Mouse (Mus musculus): ENCODE data around the gene Capn3. TPM values are rescaled to one million over a fixed set of nuclear protein-coding genes. Genes with fewer than 3 reads are reported as not detected.

Capn3 gene
- polyA plus RNA-seq, 1 experiment from 2014 or later, result 0.89 TPM

DNA sequence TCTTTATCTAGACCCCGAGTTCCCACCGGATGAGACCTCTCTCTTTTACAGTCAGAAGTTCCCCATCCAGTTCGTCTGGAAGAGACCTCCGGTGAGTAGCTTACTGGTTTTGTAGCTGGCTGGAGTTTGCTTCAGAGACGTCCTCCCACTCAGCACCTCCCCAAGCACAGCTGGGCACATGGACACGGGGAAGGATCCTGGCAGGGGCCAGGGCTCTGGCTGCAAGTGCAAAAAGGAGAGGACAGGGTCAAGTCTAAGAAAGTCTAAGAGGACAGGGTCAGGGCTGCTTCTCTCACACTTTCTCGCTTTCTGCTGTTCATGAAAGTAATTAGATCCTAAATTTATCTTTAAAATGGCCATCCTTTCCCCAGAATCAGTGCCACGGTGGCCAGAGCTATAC is 8.3 kb downstream of the Capn3 start:
- Histone ChIP-seq H3K4me2 (replicated peaks) (no peak overlapping the region), H3K9me3 (no peaks in the 10 kb centered on the region), H3K27ac (no peak overlapping the region), H3K36me3 (no peaks in the 10 kb centered on the region), H3K9ac (no peak overlapping the region), H3K4me3 (replicated peaks) (no peak overlapping the region), H3K27me3 (replicated peaks) (no peaks in the 10 kb centered on the region), H3K4me1 (replicated peaks) (no peaks in the 10 kb centered on the region)
- WGBS, result 73% methylated on average over 8 of the region's 8 CpGs
- no peak for ATAC-seq

DNA sequence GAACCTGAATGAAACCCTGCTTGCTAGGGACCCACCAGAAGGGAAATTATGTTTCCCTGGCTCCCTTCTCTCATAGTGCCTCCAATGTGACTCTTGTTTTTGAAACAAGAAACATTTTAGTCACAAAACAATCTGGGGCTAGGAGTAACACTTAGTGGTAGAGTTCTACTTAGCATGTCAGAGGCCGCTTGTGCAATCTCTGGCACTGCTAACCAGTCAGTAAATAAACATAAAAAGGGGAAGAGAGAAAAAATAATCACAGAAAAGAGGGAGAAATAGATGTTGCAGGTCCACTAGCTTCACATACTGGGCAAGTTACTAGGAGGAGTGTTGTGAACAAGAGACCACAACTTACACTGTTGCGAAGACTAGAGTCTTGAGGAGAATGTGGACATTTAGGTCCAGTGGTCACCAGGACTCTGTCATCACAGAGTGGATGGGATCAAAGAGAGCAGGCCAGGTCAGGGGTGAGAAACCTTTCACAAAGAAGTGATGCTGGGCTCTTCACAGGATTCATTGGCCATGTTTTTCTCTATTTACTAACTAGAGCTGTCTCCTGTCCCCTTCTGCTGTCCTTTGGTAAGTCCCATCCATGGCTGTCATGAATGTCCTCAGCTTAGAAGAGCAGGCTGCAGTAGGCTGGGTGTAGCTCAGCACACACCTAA is 9.0 kb downstream of the Capn3 start:
- H3K27me3 ChIP-seq (replicated peaks), result no peaks in the 10 kb centered on the region
- no peaks in the 10 kb centered on the region for H3K9me3 ChIP-seq
- H3K4me1 ChIP-seq (replicated peaks), result no peaks in the 10 kb centered on the region
- H3K9ac ChIP-seq, result no peak overlapping the region
- ATAC-seq, result no peak
- WGBS, result 94% methylated on average over 2 of the region's 2 CpGs
- no peak overlapping the region for H3K4me2 ChIP-seq (replicated peaks)
- H3K4me3 ChIP-seq (replicated peaks), result no peak overlapping the region
- no peak overlapping the region for H3K27ac ChIP-seq
- no peaks in the 10 kb centered on the region for H3K36me3 ChIP-seq

DNA sequence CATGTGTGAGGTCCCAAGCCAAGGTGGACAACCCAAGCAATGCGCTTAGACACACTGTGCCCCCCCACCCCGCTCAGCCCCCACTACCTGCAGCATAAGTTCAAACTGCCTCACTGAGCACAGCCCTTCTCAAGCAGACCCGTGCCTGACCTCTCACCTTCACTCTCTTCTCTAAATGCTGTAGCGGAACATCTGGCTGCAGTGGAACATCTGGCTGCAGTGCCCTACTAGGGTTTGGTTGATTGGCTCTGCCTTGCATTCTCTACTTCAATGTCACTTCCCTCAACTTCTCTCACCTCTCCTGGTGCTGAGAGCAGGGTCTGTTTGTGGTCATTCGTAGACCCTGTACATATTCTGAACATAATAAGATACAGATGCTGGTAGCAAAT is 9.6 kb downstream of the Capn3 start:
- Histone ChIP-seq H3K27me3 (replicated peaks) (no peaks in the 10 kb centered on the region), H3K4me2 (replicated peaks) (no peak overlapping the region), H3K4me3 (replicated peaks) (no peak overlapping the region), H3K9ac (no peak overlapping the region), H3K4me1 (replicated peaks) (no peaks in the 10 kb centered on the region), H3K27ac (no peak overlapping the region), H3K9me3 (no peaks in the 10 kb centered on the region), H3K36me3 (no peaks in the 10 kb centered on the region)
- WGBS, result 73% methylated on average over 5 of the region's 5 CpGs
- ATAC-seq, result no peak

DNA sequence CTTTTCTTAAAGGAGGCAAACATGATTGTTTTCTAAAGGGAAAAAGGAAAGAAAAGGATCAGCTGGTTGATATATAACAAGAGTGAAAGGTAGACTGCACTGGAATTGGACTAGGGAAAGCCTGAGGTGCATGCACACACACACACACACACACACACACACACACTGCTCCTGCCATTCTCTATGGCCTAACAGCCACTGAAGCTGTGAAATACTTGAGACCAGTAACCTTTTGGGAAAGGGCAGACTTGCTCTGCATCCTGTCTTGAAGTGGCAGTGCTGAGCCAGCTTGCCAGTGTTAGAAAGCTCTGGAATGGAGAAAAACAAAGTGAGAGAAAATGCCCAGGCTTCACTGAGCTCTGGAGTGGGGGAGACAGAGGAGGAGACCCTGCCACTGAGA is 12.2 kb downstream of the Capn3 start:
- no peak overlapping the region for H3K27ac ChIP-seq
- H3K4me2 ChIP-seq (replicated peaks), result no peak overlapping the region
- no peak overlapping the region for H3K9ac ChIP-seq
- no peaks in the 10 kb centered on the region for H3K9me3 ChIP-seq
- H3K4me1 ChIP-seq (replicated peaks), result no peaks in the 10 kb centered on the region
- no peaks in the 10 kb centered on the region for H3K36me3 ChIP-seq
- no peak for ATAC-seq
- H3K4me3 ChIP-seq (replicated peaks), result no peak overlapping the region
- H3K27me3 ChIP-seq (replicated peaks), result no peaks in the 10 kb centered on the region

DNA sequence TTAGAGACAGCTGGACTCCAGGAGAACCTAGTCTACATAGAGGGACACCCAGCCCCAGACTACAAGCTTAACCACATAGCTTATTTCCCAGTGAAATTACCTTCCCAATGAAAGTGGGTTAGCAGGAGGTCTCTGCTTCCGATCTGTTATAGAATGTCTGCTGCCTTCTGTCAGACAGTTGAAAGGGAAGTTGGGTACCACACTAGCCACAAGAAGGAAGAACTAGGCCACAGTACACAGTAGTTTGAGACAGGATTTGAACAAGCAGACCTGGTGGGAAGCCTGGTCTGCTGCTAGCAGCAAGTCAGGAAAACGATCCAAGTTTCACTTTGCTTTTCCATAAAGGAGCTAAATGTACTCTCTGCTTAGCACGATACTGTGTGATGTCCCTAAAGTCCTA is 13.4 kb downstream of the Capn3 start:
- WGBS, result 92% methylated on average over 3 of the region's 3 CpGs
- H3K4me1 ChIP-seq (replicated peaks), result no peaks in the 10 kb centered on the region
- no peak overlapping the region for H3K27ac ChIP-seq
- no peak overlapping the region for H3K4me2 ChIP-seq (replicated peaks)
- no peaks in the 10 kb centered on the region for H3K36me3 ChIP-seq
- H3K9me3 ChIP-seq, result no peaks in the 10 kb centered on the region
- ATAC-seq, result no peak
- no peak overlapping the region for H3K9ac ChIP-seq
- no peak overlapping the region for H3K4me3 ChIP-seq (replicated peaks)
- no peaks in the 10 kb centered on the region for H3K27me3 ChIP-seq (replicated peaks)

DNA sequence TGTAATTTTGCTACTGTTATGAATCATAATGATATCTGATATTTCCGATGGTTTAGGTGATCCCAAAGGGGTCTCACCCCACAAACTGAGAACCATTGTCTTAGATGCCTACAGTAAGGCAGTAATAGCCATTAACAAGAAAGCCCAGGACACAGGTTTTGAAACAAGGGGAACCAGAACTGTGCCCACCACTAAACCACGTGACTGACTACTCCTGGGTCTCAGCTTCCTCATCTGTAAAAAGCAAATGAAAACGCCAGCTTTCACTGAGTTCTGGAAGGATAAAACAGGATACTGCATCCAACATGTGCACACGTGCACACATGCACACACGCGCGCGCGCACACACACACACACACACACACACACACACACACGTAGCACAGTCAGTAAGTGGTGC is 13.9 kb downstream of the Capn3 start:
- Histone ChIP-seq H3K27ac (no peak overlapping the region), H3K9ac (no peak overlapping the region), H3K4me2 (replicated peaks) (no peak overlapping the region), H3K9me3 (no peaks in the 10 kb centered on the region), H3K4me1 (replicated peaks) (no peaks in the 10 kb centered on the region), H3K4me3 (replicated peaks) (no peak overlapping the region), H3K27me3 (replicated peaks) (no peaks in the 10 kb centered on the region), H3K36me3 (no peaks in the 10 kb centered on the region)
- ATAC-seq, result no peak
- WGBS, result 92% methylated on average over 10 of the region's 10 CpGs

DNA sequence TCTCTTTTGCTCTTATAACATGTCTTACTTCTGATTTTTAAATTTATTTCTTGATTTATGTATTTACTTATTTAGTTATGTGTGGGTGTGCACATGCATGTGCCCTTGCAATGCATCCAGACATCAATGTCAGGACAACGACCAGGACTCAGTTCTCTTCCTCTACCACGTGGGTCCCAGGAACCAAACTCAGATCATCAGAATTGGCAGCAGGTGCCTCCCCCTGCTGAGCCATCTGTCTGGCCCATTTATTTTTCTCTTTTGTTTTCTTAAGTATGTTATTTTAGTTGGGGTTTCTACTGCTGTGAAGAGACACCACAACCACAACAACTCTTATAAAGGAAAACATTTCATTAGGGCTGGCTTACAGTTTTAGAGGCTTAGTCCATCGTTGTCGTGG is 15.0 kb downstream of the Capn3 start:
- H3K9me3 ChIP-seq, result no peaks in the 10 kb centered on the region
- no peaks in the 10 kb centered on the region for H3K36me3 ChIP-seq
- H3K9ac ChIP-seq, result no peak overlapping the region
- no peak overlapping the region for H3K27ac ChIP-seq
- H3K27me3 ChIP-seq (replicated peaks), result no peaks in the 10 kb centered on the region
- no peak overlapping the region for H3K4me2 ChIP-seq (replicated peaks)
- 73% methylated on average over 4 of the region's 4 CpGs for WGBS
- ATAC-seq, result no peak
- no peaks in the 10 kb centered on the region for H3K4me1 ChIP-seq (replicated peaks)
- no peak overlapping the region for H3K4me3 ChIP-seq (replicated peaks)

DNA sequence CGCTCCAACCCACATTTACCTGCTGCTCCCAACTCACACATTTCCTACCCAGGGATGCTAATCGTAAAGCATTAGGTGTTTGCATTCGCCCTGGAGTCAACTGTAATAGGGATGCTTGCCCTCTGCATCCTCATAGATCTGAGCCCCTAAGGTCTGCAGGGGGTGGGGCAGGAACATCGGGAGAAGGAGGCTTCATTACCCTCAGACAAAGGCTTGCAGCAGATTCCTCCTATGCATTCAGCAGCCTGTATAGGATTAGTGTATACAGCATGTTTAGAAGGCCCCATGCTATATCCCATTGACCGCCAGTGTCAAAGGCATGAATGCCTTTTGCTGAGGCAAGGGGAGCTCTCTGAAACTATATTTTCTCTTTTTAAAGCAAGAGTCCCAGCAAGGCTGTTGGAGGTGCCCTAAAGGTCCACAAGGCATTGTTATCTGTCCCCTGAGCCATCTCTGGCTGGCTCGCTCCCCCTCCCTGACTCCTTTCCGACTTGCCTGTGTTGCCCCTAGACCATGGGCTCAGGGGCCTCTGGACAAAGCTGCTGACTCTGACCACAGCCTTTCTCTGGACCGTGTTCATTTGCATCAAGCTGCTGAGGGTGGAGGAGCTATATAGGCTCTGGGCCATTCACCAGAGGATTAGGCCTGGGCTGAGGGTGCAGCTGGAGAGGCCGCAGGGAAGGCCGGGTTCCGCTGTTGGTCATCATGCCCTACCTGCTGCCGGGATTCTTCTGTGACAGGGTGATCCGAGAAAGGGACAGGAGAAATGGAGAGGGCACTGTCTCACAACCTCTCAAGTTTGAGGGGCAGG is 20.7 kb downstream of the Capn3 start:
- Histone ChIP-seq H3K4me1 (replicated peaks) (no peaks in the 10 kb centered on the region), H3K27me3 (replicated peaks) (no peaks in the 10 kb centered on the region), H3K27ac (no peak overlapping the region), H3K9ac (no peak overlapping the region), H3K36me3 (no peaks in the 10 kb centered on the region), H3K9me3 (no peaks in the 10 kb centered on the region), H3K4me2 (replicated peaks) (no peak overlapping the region), H3K4me3 (replicated peaks) (no peak overlapping the region)
- no peak for ATAC-seq
- 83% methylated on average over 13 of the region's 13 CpGs for WGBS

DNA sequence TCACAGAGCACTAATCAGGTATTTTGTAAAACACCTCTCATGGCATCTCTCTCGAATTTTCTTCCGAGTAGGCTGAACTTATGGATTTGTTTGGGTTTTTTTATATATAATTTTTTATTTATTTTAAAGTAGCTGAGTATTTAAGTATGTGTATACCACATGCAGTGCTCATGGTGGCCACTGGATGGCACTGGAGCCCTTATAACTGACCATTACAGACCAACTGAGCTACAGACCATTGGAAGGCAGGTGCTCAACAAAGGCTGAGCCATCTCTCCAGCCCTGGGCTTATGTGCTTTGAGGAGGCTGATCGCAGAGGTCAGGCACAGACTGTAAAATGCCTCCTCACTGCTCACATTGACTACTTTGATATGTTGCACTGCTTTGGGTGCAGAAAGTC is 22.8 kb downstream of the Capn3 start:
- no peaks in the 10 kb centered on the region for H3K36me3 ChIP-seq
- H3K4me3 ChIP-seq (replicated peaks), result no peak overlapping the region
- H3K9me3 ChIP-seq, result no peaks in the 10 kb centered on the region
- H3K27me3 ChIP-seq (replicated peaks), result no peaks in the 10 kb centered on the region
- H3K4me1 ChIP-seq (replicated peaks), result no peaks in the 10 kb centered on the region
- no peak for ATAC-seq
- no peak overlapping the region for H3K4me2 ChIP-seq (replicated peaks)
- H3K9ac ChIP-seq, result no peak overlapping the region
- no peak overlapping the region for H3K27ac ChIP-seq
- WGBS, result 52% methylated on average over 3 of the region's 3 CpGs

DNA sequence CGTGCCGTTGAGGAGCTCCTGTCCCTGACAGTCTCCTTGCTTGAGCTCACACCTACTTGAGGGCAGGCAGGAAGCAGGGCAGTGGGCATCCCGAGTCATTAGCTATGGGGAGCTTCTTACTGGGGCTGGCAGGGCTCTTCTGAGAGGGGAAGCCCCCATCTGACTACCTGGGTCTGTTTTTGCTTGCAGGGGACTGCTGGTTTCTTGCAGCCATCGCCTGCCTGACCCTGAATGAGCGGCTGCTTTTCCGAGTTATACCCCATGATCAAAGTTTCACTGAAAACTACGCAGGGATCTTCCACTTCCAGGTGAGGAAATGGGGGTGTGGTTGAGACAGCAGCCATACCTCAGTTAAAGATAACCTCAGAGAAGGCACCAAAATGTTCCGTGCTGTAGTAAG is 26.1 kb downstream of the Capn3 start:
- no peak for ATAC-seq
- Histone ChIP-seq H3K4me1 (replicated peaks) (no peaks in the 10 kb centered on the region), H3K9me3 (no peaks in the 10 kb centered on the region), H3K9ac (no peak overlapping the region), H3K4me2 (replicated peaks) (no peak overlapping the region), H3K27me3 (replicated peaks) (no peaks in the 10 kb centered on the region), H3K4me3 (replicated peaks) (no peak overlapping the region), H3K36me3 (no peaks in the 10 kb centered on the region), H3K27ac (no peak overlapping the region)
- 57% methylated on average over 8 of the region's 8 CpGs for WGBS

DNA sequence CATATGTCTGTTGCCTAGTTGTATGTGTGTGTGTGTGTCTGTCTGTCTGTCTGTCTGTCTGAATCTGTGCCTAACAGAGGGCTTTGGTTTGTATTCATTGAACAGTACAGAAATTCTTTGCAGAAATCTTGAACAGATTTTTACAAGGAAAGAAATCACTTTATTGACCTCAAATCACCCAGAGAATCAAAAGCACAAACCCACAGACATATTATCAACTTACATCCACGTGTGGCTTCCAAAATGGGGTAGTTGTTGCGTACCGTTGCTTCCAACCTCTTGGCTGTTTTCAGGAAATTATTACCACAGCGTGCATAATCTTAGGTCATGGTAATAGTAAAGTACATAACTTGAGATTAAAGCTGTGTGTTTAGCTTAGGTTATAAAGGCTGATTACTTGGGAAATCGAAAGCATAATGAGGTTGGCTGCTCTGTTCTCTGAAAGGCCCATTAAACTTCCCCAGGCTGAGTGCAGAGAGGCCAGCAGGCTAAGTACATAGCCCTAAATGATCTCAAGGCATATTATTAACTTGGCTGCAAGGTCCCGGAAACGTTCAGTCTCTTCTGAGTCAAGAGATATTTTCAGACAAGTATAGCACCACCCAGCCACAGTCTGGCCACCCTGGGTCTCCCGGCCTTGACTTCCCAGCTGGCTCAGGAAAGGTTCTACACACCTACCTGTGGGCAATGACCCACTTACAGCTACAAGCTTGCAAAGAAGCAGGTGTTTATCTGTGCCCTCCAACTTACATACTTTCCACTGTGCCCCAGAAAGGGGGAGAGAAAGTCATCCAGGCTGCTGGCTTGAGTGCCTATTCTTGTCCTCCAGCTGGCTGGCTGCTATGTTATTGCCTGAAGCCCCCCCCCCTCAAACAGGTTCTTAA is 26.9 kb downstream of the Capn3 start:
- H3K27me3 ChIP-seq (replicated peaks), result no peaks in the 10 kb centered on the region
- H3K9ac ChIP-seq, result no peak overlapping the region
- 58% methylated on average over 8 of the region's 8 CpGs for WGBS
- no peaks in the 10 kb centered on the region for H3K9me3 ChIP-seq
- peak; percentile 89 for ATAC-seq
- no peaks in the 10 kb centered on the region for H3K36me3 ChIP-seq
- no peak overlapping the region for H3K4me3 ChIP-seq (replicated peaks)
- 0 out of 2 replicates have a peak overlapping the region, but pooled peaks have one; percentile 4 for H3K27ac ChIP-seq
- H3K4me1 ChIP-seq (replicated peaks), result no peaks in the 10 kb centered on the region
- H3K4me2 ChIP-seq (replicated peaks), result 0 out of 2 replicates have a peak overlapping the region, but pooled peaks have one; percentile 0

DNA sequence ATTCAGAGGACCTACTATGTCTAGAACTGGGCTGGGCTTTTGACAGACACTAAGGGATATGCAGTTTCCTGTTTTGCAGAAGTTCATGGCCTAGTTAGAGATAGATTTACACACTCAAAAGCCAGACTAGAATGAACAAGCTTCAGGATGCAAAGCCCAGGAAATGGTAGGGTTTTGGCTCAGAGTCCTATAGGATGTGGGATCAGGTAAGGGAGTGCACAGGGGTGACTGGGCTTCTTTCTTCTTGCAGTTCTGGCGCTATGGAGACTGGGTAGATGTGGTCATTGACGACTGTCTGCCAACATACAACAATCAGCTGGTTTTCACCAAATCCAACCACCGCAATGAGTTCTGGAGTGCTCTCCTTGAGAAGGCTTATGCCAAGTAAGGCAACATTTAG is 28.4 kb downstream of the Capn3 start:
- 86% methylated on average over 3 of the region's 3 CpGs for WGBS
- Histone ChIP-seq H3K27me3 (replicated peaks) (no peaks in the 10 kb centered on the region), H3K4me3 (replicated peaks) (no peak overlapping the region), H3K27ac (no peak overlapping the region), H3K9me3 (no peaks in the 10 kb centered on the region), H3K4me1 (replicated peaks) (no peaks in the 10 kb centered on the region), H3K4me2 (replicated peaks) (no peak overlapping the region), H3K9ac (no peak overlapping the region), H3K36me3 (no peaks in the 10 kb centered on the region)
- ATAC-seq, result no peak

Measured in intestine, embryonic 15.5 days (tissue).